Mouse (Mus musculus): ENCODE results near the gene Ccn5.

- TF ChIP-seq CTCF (IDR thresholded peaks at IDR 0.05; ENCODE audit: low read depth) (no peak), EP300 (optimal IDR thresholded peaks at IDR 0.05) (no peak)
Measured at GRCm38 (mm10) chr2:163776661-163777060, 44.0 kb upstream of the Ccn5 start.

Measured in stomach, postnatal 0 days (tissue).